Mouse (Mus musculus): ENCODE results near the gene Actbl2. TPM values are rescaled to one million over a fixed set of nuclear protein-coding genes. Genes with fewer than 3 reads are reported as not detected.

The Actbl2 gene
- polyA plus RNA-seq, 1 experiment from 2014 or later = not detected

DNA sequence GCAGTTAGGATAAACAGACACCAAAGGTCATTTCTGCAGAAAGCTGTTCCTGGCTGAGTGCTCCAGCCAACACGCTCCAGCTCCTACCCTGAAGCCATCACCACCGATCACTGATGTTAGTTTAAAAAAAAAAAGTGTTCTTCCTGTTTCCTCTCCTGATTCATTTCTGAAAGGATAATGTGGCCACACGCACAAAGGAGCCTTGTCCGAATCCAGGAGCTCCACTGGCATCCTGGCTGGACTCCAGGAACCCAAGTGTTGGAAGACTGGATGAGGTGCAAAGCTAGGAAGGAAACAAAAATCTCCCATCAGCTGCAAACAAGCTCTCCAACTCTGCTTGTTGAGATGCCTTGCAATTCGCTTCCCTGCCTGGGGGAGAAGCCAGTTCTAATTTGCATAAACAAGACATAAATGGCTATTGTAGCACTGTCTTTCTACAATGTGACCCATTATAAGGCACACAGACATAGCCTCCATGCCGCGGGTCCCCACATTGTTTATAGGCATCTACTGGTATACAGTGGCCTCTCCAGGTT is 37.2 kb downstream of the Actbl2 start:
- H3K4me3 ChIP-seq (replicated peaks; ENCODE audit: low read length) = no peak overlapping the region
- H3K4me2 ChIP-seq (ENCODE audit: low read depth, low read length) = peak overlapping the region; percentile 22; the same call in 1 of the 2 replicates
- H3K27me3 ChIP-seq (ENCODE audit: control insufficient read depth, insufficient read depth, low read length) = no peaks in the 10 kb centered on the region
- peak; percentile 45; the same call in 1 of the 2 replicates for ATAC-seq (ENCODE audit: insufficient read depth, low FRiP score)
- H3K4me1 ChIP-seq (ENCODE audit: control insufficient read depth, insufficient read depth, low read length) = peaks cover 12% of the 10 kb centered on the region; the same call in 1 of the 2 replicates
- WGBS = 37% methylated on average over 7 of the region's 7 CpGs
- no peaks in the 10 kb centered on the region for H3K9me3 ChIP-seq (replicated peaks; ENCODE audit: control insufficient read depth, low read length)
- H3K36me3 ChIP-seq (ENCODE audit: control insufficient read depth, insufficient read depth, low read length) = no peaks in the 10 kb centered on the region
- peak overlapping the region; percentile 77 for H3K27ac ChIP-seq (ENCODE audit: low read length)
- no peak overlapping the region; the same call in 1 of the 2 replicates for H3K9ac ChIP-seq (ENCODE audit: low read length)

DNA sequence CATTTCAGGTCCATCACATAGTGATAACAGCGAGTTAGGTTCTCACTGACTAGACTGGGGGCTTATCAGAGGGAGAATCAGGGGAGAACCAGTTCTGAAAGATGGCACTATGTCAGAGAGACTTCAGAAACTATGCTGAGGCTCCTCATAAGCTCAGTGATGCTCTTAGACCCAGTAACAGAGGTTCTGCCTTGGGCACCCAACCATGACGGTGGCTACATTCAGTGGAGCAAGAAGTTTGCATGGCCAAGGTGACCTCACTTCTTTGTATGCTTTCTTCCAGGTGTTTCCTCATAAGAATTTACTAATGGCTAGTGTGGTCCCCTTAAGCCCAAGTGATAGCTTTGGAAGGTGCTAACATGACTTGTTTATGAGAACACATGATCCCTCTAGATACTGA is 38.7 kb downstream of the Actbl2 start:
- ATAC-seq (ENCODE audit: insufficient read depth, low FRiP score) = no peak

DNA sequence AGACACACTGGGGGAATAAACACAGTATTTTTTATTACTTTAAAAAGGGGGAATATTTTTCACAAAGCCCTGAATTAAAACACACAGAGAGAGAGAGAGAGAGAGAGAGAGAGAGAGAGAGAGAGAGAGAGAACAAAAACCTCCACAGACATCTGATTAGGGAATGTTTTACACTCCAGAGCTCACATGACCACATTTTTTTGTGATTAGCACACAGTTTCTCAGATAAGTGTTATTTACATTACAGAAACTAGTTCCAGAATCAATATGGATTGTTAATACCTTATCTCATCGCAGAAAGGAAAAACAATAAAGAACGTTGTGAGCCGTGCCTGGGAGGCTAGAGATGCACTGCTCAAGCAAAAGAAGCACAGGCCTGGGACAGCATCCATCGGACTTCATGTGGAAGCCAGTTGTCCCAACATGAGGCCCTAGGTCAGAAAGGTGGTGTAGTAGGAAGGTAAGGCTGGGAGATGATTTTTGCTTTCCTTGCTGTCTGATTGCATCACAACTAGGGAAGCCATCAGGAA is 40.2 kb downstream of the Actbl2 start:
- ATAC-seq (ENCODE audit: insufficient read depth, low FRiP score) = peak; percentile 74; the same call in 1 of the 2 replicates
- no peak overlapping the region for H3K4me3 ChIP-seq (replicated peaks; ENCODE audit: low read length)

More for the DNA sequence above, 38.7 kb downstream of the Actbl2 start:
- Histone ChIP-seq H3K4me3 (replicated peaks; ENCODE audit: low read length) (no peak overlapping the region), H3K27me3 (ENCODE audit: control insufficient read depth, insufficient read depth, low read length) (no peaks in the 10 kb centered on the region), H3K36me3 (ENCODE audit: control insufficient read depth, insufficient read depth, low read length) (no peaks in the 10 kb centered on the region), H3K4me1 (ENCODE audit: control insufficient read depth, insufficient read depth, low read length) (peaks cover 11% of the 10 kb centered on the region; the same call in 1 of the 2 replicates), H3K9ac (ENCODE audit: low read length) (no peak overlapping the region), H3K4me2 (ENCODE audit: low read depth, low read length) (no peak overlapping the region), H3K9me3 (replicated peaks; ENCODE audit: control insufficient read depth, low read length) (no peaks in the 10 kb centered on the region), H3K27ac (ENCODE audit: low read length) (no peak overlapping the region)
- 92% methylated on average over 2 of the region's 2 CpGs for WGBS

DNA sequence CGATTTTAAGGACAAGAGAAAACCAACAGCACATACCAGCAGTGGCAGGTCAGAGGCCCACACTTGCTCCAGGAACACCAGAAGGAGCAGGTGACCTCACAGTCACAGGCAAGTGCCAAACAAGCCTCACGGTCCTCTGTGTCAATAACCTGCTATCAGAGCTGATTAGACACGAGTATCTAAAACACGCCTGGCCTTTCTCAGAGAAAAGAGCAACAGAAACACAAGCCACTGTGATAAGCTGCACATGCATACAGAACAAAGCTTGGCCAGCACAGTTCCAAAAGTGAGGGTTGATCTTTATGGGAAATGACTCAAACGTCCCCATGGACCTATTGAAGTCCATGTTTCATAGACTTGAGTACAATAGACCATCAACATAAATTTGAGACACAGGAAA is 41.2 kb downstream of the Actbl2 start:
- Histone ChIP-seq H3K27me3 (ENCODE audit: control insufficient read depth, insufficient read depth, low read length) (no peaks in the 10 kb centered on the region), H3K4me2 (ENCODE audit: low read depth, low read length) (no peak overlapping the region), H3K9me3 (replicated peaks; ENCODE audit: control insufficient read depth, low read length) (no peaks in the 10 kb centered on the region), H3K4me1 (ENCODE audit: control insufficient read depth, insufficient read depth, low read length) (peaks cover 11% of the 10 kb centered on the region; the same call in 1 of the 2 replicates), H3K27ac (ENCODE audit: low read length) (no peak overlapping the region), H3K36me3 (ENCODE audit: control insufficient read depth, insufficient read depth, low read length) (no peaks in the 10 kb centered on the region), H3K9ac (ENCODE audit: low read length) (no peak overlapping the region), H3K4me3 (replicated peaks; ENCODE audit: low read length) (no peak overlapping the region)
- 48% methylated on average over 5 of the region's 5 CpGs for WGBS
- ATAC-seq (ENCODE audit: insufficient read depth, low FRiP score) = peak; percentile 27; the same call in 1 of the 2 replicates

More for the DNA sequence above, 40.2 kb downstream of the Actbl2 start:
- H3K4me1 ChIP-seq (ENCODE audit: control insufficient read depth, insufficient read depth, low read length) = peaks cover 11% of the 10 kb centered on the region; the same call in 1 of the 2 replicates
- H3K27ac ChIP-seq (ENCODE audit: low read length) = no peak overlapping the region
- no peaks in the 10 kb centered on the region for H3K27me3 ChIP-seq (ENCODE audit: control insufficient read depth, insufficient read depth, low read length)
- WGBS = 33% methylated on average over 4 of the region's 4 CpGs
- 0 out of 2 replicates have a peak overlapping the region, but pooled peaks have one; percentile 1 for H3K4me2 ChIP-seq (ENCODE audit: low read depth, low read length)
- no peaks in the 10 kb centered on the region for H3K36me3 ChIP-seq (ENCODE audit: control insufficient read depth, insufficient read depth, low read length)
- no peaks in the 10 kb centered on the region for H3K9me3 ChIP-seq (replicated peaks; ENCODE audit: control insufficient read depth, low read length)
- H3K9ac ChIP-seq (ENCODE audit: low read length) = no peak overlapping the region

DNA sequence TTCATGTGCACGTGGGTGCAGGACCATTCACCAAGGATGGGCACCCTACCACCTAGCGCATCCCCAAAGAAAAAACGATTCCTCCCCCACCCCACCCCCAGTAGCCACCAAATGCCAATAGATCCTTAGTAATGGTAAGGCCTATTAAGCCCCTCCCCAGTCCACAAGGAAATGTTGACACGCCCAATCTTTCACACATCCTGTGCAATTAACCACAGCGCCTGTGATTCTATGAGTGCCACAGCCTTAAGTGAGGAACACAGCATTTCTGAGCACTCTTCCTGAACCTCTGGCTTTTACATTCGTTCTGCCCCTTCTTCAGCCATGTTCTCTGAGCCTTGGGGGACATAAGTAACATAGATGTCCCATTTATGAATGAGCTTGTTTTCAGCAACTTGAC is 42.8 kb downstream of the Actbl2 start:
- Histone ChIP-seq H3K27ac (ENCODE audit: low read length) (no peak overlapping the region), H3K4me3 (replicated peaks; ENCODE audit: low read length) (no peak overlapping the region), H3K4me2 (ENCODE audit: low read depth, low read length) (no peak overlapping the region), H3K4me1 (ENCODE audit: control insufficient read depth, insufficient read depth, low read length) (no peaks in the 10 kb centered on the region), H3K36me3 (ENCODE audit: control insufficient read depth, insufficient read depth, low read length) (no peaks in the 10 kb centered on the region), H3K9me3 (replicated peaks; ENCODE audit: control insufficient read depth, low read length) (no peaks in the 10 kb centered on the region), H3K9ac (ENCODE audit: low read length) (no peak overlapping the region), H3K27me3 (ENCODE audit: control insufficient read depth, insufficient read depth, low read length) (no peaks in the 10 kb centered on the region)
- no peak for ATAC-seq (ENCODE audit: insufficient read depth, low FRiP score)
- WGBS = 82% methylated on average over 6 of the region's 6 CpGs

DNA sequence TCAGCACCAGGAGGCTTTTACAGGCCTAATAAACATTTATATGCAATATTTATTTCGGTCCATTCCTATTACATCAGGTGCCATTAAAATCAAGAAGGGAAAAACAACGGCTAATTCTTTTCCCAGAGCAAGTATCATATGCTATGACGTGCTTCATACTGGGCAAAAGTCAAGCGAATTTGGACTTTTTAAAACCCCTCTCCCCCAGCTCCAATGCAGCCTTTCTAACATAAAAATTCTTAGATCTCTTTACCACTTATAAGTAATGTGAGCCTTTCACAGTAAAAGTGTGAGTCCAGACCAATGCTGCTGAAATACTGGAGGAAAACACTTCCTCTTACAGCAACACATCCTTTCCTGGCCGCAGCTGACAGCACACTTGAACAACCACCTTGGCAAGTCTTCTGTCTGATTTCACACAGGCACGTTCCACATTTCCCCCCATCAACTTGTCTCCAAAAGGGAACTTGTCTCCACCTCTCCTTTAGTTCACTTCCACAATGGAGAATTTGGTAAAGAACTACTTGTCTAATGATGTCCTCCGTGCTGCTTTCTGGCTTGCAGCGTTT is 44.4 kb downstream of the Actbl2 start:
- H3K4me1 ChIP-seq (ENCODE audit: control insufficient read depth, insufficient read depth, low read length) = no peaks in the 10 kb centered on the region
- no peaks in the 10 kb centered on the region for H3K36me3 ChIP-seq (ENCODE audit: control insufficient read depth, insufficient read depth, low read length)
- no peak overlapping the region for H3K4me3 ChIP-seq (replicated peaks; ENCODE audit: low read length)
- no peak overlapping the region for H3K4me2 ChIP-seq (ENCODE audit: low read depth, low read length)
- H3K27me3 ChIP-seq (ENCODE audit: control insufficient read depth, insufficient read depth, low read length) = no peaks in the 10 kb centered on the region
- WGBS = 82% methylated on average over 8 of the region's 8 CpGs
- H3K9me3 ChIP-seq (replicated peaks; ENCODE audit: control insufficient read depth, low read length) = no peaks in the 10 kb centered on the region
- no peak overlapping the region for H3K9ac ChIP-seq (ENCODE audit: low read length)
- H3K27ac ChIP-seq (ENCODE audit: low read length) = no peak overlapping the region
- ATAC-seq (ENCODE audit: insufficient read depth, low FRiP score) = no peak

DNA sequence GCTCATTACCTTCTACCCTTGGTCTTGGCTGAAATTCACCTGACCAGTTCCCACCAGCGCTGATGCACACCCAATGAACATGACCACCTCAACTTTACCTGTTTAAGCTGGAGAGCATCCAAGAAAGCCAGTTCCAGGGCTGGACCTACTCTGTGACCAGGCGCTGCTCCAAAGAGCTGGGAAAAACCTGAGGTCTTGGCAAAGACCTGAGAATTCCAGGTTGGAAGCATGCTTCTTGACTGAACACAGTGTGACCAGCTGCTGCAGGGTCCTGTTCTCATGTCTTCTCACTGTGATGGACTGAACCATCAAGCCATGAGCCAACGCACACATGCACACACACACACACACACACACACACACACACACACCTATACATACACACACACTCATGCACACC is 46.0 kb downstream of the Actbl2 start:
- no peak for ATAC-seq (ENCODE audit: insufficient read depth, low FRiP score)

DNA sequence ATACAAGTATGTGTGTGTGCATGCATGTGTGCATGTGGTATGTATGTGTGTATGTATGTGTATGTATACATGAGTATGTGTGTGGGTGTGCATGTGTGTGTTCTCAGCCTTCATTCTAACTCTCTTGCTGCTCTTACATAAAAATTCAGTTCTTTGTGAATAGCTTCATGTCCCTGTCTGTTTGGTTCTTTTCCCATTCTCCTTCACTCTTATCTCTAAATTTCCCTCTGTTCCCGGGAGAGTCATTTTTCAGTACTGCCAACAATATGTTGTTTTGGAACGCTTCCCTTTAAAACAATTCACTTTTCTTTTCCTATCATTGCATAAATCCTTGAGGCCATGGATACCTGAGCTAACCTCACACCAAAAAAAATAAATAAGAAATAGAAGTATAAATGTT is 46.6 kb downstream of the Actbl2 start:
- H3K4me2 ChIP-seq (ENCODE audit: low read depth, low read length) = no peak overlapping the region
- no peak overlapping the region for H3K4me3 ChIP-seq (replicated peaks; ENCODE audit: low read length)
- H3K36me3 ChIP-seq (ENCODE audit: control insufficient read depth, insufficient read depth, low read length) = no peaks in the 10 kb centered on the region
- H3K27ac ChIP-seq (ENCODE audit: low read length) = no peak overlapping the region
- ATAC-seq (ENCODE audit: insufficient read depth, low FRiP score) = no peak
- H3K4me1 ChIP-seq (ENCODE audit: control insufficient read depth, insufficient read depth, low read length) = no peaks in the 10 kb centered on the region
- H3K9me3 ChIP-seq (replicated peaks; ENCODE audit: control insufficient read depth, low read length) = no peaks in the 10 kb centered on the region
- no peak overlapping the region for H3K9ac ChIP-seq (ENCODE audit: low read length)
- WGBS = 55% methylated on average over 2 of the region's 2 CpGs
- H3K27me3 ChIP-seq (ENCODE audit: control insufficient read depth, insufficient read depth, low read length) = no peaks in the 10 kb centered on the region

More for the DNA sequence above, 46.0 kb downstream of the Actbl2 start:
- H3K36me3 ChIP-seq (ENCODE audit: control insufficient read depth, insufficient read depth, low read length) = no peaks in the 10 kb centered on the region
- H3K4me1 ChIP-seq (ENCODE audit: control insufficient read depth, insufficient read depth, low read length) = no peaks in the 10 kb centered on the region
- no peaks in the 10 kb centered on the region for H3K9me3 ChIP-seq (replicated peaks; ENCODE audit: control insufficient read depth, low read length)
- H3K27ac ChIP-seq (ENCODE audit: low read length) = no peak overlapping the region
- 90% methylated on average over 3 of the region's 3 CpGs for WGBS
- H3K27me3 ChIP-seq (ENCODE audit: control insufficient read depth, insufficient read depth, low read length) = no peaks in the 10 kb centered on the region
- H3K9ac ChIP-seq (ENCODE audit: low read length) = no peak overlapping the region
- no peak overlapping the region for H3K4me2 ChIP-seq (ENCODE audit: low read depth, low read length)
- no peak overlapping the region for H3K4me3 ChIP-seq (replicated peaks; ENCODE audit: low read length)

DNA sequence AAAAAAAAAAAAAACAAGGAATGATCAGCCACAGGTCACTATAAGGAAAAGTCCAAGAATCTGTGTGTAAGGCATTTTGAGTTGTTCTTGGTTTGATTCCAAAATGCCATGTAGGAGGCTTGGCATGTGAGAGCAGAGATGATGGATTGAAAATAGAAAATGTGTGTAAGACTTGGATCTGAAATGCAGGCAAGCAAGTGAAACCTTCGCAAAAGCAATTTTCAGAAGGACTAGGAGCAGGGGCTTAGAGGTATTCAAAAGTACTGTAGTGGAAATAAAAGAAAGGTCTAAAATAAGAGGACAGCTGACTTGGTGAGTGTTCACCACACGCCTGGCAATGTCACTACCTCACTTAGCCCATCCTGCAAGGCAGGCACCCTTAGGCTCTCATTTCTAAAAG is 49.4 kb downstream of the Actbl2 start:
- H3K36me3 ChIP-seq (ENCODE audit: control insufficient read depth, insufficient read depth, low read length) = no peaks in the 10 kb centered on the region
- H3K9ac ChIP-seq (ENCODE audit: low read length) = no peak overlapping the region
- no peaks in the 10 kb centered on the region for H3K4me1 ChIP-seq (ENCODE audit: control insufficient read depth, insufficient read depth, low read length)
- ATAC-seq (ENCODE audit: insufficient read depth, low FRiP score) = no peak
- no peaks in the 10 kb centered on the region for H3K27me3 ChIP-seq (ENCODE audit: control insufficient read depth, insufficient read depth, low read length)
- H3K27ac ChIP-seq (ENCODE audit: low read length) = no peak overlapping the region
- H3K4me3 ChIP-seq (replicated peaks; ENCODE audit: low read length) = no peak overlapping the region
- no peak overlapping the region for H3K4me2 ChIP-seq (ENCODE audit: low read depth, low read length)
- no peaks in the 10 kb centered on the region for H3K9me3 ChIP-seq (replicated peaks; ENCODE audit: control insufficient read depth, low read length)
- 82% methylated on average over 2 of the region's 2 CpGs for WGBS

All from stomach, embryonic 16.5 days (tissue).